Mouse (Mus musculus) kidney, postnatal 10 days (tissue): ENCODE measurements at regions not wholly inside any gene's neighbourhood (a gene's known extent, or its start where the extent isn't known, plus 50 kb on each side); places are given as distances from the start of the nearest gene placed in this dataset.

Source experiments
- DNase-seq: peaks from one replicate; pipeline ENCODE4 v3.0.0; 2021; ENCODE audit warnings: mixed read lengths

GRCm38 (mm10) chr15:67364099-67364756 is 863.5 kb upstream of the Lrrc6 start:
- DNase-seq: peak; percentile 49

GRCm38 (mm10) chr15:67361012-67361571 is 860.4 kb upstream of the Lrrc6 start:
- DNase-seq: no peak

GRCm38 (mm10) chr15:67357867-67358266 is 857.2 kb upstream of the Lrrc6 start:
- DNase-seq: no peak

- no peak for DNase-seq
Observed at GRCm38 (mm10) chr15:67355334-67355733, 854.6 kb upstream of the Lrrc6 start.

- DNase-seq: no peak
Observed at GRCm38 (mm10) chr15:67354598-67355159, 854.0 kb upstream of the Lrrc6 start.

GRCm38 (mm10) chr15:67349501-67349900 is 848.8 kb upstream of the Lrrc6 start:
- DNase-seq: no peak

GRCm38 (mm10) chr15:67345179-67346148 is 844.8 kb upstream of the Lrrc6 start:
- DNase-seq: peak; percentile 7

- DNase-seq: no peak
Observed at GRCm38 (mm10) chr15:67342050-67342449, 841.3 kb upstream of the Lrrc6 start.

GRCm38 (mm10) chr15:67337040-67337395 is 836.3 kb upstream of the Lrrc6 start:
- DNase-seq: no peak

- no peak for DNase-seq
Observed at GRCm38 (mm10) chr15:67336294-67337039, 835.8 kb upstream of the Lrrc6 start.

GRCm38 (mm10) chr15:67332521-67332920 is 831.8 kb upstream of the Lrrc6 start:
- no peak for DNase-seq

- DNase-seq: no peak
Observed at GRCm38 (mm10) chr15:67320292-67320691, 819.6 kb upstream of the Lrrc6 start.

- DNase-seq: no peak
Observed at GRCm38 (mm10) chr15:67315202-67315601, 814.5 kb upstream of the Lrrc6 start.

GRCm38 (mm10) chr15:67313648-67314047 is 812.9 kb upstream of the Lrrc6 start:
- DNase-seq: no peak

GRCm38 (mm10) chr15:67305681-67306080 is 805.0 kb upstream of the Lrrc6 start:
- DNase-seq: no peak

- DNase-seq: peak; percentile 7
Observed at GRCm38 (mm10) chr15:67303804-67304203, 803.1 kb upstream of the Lrrc6 start.

GRCm38 (mm10) chr15:67301871-67302363 is 801.2 kb upstream of the Lrrc6 start:
- DNase-seq: peak; percentile 81

- no peak for DNase-seq
Observed at GRCm38 (mm10) chr15:67301024-67301423, 800.3 kb upstream of the Lrrc6 start.

- no peak for DNase-seq
Observed at GRCm38 (mm10) chr15:67294797-67295196, 794.1 kb upstream of the Lrrc6 start.

- peak; percentile 9 for DNase-seq
Observed at GRCm38 (mm10) chr15:67289749-67290148, 789.0 kb upstream of the Lrrc6 start.

- DNase-seq: no peak
Observed at GRCm38 (mm10) chr15:67284941-67285340, 784.2 kb upstream of the Lrrc6 start.

- no peak for DNase-seq
Observed at GRCm38 (mm10) chr15:67283275-67283972, 782.7 kb upstream of the Lrrc6 start.
